Mouse (Mus musculus): ENCODE results near the gene Olfm3.

Olfm3 gene

DNA sequence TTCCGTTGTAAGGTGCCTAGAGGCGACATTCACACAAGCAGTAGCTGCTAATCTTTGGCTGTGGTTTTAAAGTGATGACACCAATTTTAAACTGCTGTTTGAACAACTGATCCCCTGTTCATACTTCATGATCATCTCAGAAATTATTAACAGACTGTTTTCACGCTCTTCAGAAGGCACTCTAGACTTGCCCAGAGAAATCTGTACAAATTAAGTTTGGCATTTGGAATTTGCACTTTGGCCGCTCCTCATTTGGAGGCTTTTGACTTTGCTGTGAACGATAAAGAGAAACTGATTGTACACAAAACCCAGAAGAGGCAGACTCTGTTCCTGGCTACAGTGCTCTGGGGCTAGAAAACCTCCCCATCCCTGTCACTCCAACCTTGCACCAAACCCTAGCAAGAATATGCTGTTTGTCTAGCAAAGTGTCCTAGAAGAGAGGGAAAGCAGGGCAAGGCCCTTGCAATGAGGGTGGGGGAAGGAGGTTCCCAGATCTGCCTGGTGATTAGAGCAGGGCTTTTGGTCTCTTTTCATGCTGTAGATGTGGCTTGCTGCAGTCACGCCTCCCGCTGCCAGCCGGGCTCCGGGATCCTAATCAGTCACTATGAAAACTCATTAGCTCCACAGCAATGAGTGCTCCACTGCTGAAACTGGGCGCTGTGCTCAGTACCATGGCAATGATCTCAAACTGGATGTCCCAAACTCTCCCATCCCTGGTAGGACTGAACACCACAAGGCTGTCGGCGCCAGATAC, 176.7 kb downstream of the Olfm3 start:
- no peak for DNase-seq (ENCODE audit: low spot score)

DNA sequence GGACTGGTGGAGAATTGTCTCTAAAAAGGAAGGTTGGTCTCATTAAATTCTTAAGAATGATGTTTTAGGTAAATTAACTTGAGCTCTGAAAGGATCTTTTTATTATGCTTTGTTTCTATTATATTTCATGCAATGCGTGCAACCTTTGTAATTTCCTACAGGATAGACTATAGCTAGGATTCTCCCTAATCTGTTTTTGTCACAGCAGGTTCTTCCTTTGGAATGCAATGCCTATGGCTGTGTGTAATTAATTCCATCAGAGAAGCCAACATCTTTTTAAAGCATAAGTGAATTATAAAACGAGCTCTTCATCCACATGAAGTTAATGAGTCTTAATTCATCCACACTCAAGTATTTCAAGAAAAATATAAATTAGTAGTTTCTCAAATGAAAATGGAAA, 177.5 kb downstream of the Olfm3 start:
- DNase-seq (ENCODE audit: low spot score), result no peak

DNA sequence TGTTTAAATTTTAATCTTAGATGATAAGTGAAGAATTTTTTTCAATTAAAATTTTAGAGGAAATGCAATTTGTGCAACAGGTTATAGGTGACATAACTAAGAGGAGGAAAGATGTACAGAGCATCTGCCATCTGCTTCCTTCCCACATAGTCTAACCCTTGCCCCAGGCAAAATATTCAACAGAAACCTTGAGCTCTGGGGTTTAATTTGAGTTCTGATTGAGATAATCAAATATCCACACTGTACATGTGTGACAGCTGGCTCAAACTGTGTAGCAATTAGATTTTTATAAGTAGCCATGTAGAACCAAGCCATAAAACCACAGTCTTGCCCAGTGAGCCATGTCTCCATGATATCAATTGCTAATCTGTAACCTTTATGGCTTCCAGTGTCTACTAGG, 179.1 kb downstream of the Olfm3 start:
- DNase-seq (ENCODE audit: low spot score), result no peak

DNA sequence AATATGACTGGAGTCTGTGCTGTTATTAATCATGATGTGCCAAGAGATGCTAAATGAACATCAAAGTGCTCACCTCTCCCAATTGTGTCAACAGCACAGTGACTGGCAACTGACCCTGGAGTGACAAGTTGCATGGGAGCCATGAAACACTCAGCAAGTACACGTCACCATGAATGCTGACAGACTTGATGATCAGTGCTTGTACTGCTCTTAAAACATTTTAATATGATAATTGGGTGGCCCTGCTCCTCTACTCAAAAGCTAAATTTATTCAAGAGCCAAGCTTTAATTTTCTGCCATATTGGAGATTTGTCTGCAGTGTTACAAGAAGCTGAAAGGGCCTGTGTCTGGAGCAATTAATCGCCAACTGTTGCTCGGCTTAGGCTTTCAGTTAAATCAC, 184.4 kb downstream of the Olfm3 start:
- DNase-seq (ENCODE audit: low spot score), result no peak

DNA sequence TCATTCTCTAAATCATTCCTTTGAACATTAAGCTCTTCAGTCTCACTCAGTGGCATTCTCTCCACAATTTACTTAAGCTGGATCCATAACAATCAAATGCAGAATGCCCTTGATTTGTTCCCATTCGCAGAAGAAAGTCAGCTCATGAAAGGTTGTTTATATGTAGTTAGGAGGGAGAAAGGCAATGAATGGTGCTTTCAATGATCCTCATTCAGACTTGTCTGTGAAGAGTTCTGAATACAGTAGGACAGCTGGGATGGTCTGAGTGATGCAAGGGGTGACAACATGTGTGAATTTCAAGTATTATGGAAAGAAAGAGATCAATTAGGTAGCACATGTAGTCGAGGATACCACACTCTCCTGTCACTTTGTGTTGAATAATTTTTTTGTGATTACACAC, 186.8 kb downstream of the Olfm3 start:
- no peak for DNase-seq (ENCODE audit: low spot score)

DNA sequence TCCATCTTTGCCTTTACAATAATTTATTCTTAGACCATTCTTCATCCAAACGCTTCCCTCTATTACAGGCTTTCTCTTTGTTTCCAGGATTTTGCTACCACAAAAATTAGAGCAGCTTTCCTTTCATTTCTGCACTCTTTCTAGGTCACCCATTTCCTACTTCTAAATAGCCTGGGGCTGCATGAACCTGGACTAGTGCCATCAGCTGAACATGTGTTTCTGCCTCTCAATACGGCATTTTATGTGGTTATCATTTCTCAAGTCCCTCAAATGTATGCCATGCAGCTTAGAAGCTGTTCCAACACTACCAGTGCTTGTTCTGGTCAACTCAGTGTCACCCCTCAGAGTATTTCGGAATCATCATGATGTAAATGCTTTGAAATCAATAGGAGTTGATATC, 191.6 kb downstream of the Olfm3 start:
- no peak for DNase-seq (ENCODE audit: low spot score)

DNA sequence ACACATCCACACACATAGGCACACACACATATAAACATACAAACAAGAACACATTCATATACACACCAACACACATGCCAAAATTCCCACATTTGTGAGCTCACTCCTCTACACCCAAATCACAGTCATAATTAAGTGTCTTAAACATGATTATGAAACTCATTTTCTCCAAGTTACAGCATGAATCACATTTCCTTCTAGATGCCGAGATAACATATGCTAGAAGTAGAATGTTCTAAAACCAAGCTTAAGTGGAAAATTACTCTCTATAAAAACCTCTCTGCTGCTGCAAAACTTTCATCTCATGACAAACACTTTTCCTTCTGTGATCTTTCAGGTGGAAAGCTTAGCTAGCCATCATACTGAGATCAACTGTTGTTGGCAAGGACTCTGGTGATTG, 195.7 kb downstream of the Olfm3 start:
- DNase-seq (ENCODE audit: low spot score), result no peak

DNA sequence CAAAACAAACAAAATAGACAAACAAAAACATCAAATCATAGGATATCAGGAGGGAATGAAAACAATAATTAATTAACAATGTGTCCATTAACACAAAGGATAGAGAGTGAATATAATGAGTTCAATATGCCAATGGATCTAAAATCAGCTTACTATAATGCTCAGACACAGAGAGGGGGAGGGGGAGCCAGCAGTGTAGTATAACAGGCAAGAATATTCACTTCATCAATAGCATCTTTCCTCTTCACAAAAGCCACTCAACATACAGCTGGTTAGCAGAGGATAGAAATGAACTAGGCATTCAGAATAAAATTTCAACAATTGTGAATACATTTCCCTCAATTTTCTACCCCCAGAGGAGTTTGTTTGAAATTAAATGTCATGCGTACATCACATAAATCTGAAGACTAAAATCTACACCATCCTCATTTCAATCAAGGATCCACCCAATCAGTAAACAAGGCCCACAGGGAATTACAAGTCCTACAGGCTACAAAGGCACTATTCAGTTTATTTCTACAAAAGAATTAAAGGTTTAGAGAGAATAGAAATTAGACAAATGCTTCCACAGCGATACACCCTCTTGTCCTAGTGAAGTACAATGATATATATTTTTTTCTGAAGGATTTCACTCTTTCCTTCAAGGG, 200.4 kb downstream of the Olfm3 start:
- no peak for DNase-seq (ENCODE audit: low spot score)

DNA sequence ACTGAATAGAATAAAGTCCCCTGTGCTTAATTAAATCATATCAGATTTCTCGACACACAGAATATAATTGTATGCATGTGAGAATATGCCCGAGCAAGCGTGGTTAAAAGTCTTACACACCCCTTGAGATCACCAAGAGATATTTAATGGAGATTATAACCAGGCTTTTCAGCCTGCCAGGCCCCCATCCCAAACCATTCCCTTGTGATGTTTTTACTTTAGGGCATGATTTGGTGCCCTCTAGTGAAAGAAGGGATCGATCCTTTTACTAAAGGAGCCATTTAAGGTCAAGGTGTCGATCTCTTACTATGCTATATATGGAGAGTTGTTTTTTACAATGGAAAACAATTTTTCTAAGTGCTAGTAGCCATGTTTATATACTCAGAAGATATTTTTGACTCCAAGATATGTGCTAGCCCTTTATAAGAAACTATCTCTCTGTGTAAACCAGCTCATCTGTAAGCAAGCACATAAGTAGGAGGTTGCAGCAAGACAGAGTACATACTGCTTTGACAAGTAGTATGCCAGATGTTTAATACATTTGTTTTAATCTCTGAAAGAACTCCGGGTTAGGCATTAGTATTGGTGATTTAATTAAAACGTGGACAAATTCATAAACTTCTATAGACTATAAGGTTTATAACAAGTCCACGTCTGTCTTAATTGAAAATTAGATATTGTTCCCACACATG, 201.1 kb downstream of the Olfm3 start:
- DNase-seq (ENCODE audit: low spot score), result no peak

DNA sequence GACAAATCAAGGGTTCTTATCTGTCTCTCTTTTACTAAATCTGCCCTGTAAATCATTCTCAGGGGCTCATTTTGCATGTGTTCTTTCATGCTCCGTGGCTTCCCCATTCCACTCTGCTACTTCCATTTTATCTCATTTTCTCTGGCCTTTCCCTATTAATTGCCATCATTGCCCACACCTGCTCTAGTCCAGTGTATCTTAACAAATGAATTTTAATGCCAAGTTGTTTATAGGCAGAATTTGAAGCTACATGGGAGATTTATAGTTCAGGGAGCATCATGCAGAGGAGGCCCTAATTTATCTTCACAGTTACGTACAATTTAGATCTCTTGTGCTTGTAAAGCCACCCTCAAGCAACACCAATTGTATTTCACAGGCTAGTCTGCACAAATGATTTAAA, 241.8 kb downstream of the Olfm3 start:
- no peak for DNase-seq (ENCODE audit: low spot score)

DNA sequence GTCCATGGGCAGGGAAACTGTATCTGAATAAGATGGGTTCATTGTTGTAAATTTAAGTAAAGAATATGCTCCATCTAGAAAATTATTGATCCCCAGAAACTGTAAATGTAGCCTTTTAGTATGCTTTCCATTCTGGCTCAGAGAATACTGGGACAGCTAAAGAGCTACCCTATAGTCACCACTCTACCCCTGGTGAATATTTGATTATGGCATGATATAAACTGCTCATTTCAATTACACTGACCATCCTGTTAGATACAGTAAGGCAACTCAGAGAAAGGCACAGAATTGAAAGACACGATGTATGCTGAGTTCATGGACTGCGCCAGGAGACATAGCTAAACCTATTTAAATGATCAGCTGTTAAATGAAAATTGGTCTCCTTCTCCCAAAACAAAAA, 242.4 kb downstream of the Olfm3 start:
- no peak for DNase-seq (ENCODE audit: low spot score)

DNA sequence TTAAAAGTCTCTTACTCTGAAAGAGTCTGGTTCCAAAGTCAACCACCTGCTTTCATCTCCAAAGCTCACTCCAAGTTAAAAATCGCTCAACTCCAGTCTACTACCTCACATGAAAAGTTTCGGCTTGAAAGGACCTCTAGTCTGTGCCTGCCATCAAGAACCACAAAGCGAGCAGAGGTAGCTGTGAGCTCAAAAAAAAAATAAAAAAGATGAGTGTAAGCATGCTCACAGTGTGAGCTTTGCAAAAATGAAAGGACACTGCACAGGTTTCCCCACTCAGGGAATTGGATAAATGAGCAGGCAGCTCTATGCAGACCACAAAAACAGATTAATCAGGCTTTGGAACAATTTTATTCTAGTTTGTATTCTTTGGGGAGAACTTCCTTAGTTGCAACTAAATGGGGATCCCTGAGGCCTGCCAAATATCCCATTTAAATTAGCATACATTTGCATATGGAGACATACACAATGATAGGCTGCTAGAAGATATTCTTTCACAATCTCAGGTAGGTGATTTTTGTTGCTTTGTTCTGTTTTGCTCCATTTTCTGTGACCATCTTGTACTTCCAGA, 255.1 kb downstream of the Olfm3 start:
- no peak for DNase-seq (ENCODE audit: low spot score)

DNA sequence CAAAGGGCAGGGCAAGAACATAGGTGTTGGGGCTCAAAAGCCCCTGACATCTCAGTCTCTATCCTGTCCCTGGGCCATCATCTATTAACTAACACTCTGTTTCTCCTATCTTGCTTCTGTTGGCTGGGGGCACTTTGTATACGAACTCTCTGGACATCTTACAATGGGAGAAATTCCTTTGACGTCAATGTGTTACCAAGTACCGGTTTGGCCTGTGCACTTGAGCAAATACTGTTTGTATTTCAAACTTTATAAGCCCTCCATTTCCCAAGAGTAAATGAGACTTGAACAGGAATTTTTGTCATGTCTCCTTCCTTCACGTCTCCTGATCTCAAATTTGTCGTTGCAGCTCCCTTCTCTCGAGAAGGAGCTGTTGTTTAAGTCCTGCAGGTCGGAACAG, 270.7 kb downstream of the Olfm3 start:
- DNase-seq (ENCODE audit: low spot score), result no peak
